Mouse (Mus musculus) kidney, postnatal 0 days (tissue): ENCODE measurements around the gene Pctp. TPM values are rescaled to one million over a fixed set of nuclear protein-coding genes. Genes with fewer than 3 reads are reported as not detected.

Source experiments
- ATAC-seq: fragments of 200-750 bp; cut with Nextera tagmentation; replicated peaks from 2 replicates; pipeline ENCODE4 v1.8.0; 2017; ENCODE audit warnings: low read depth, moderate number of reproducible peaks, moderate TSS enrichment, moderate library complexity; ENCODE audit not compliant: low FRiP score
- DNase-seq: peaks from one replicate; pipeline ENCODE4 v3.0.0-alpha.2; 2016; ENCODE audit warnings: low spot score
- H3K27ac ChIP-seq: fragments of 300-500 bp; sonication (generic); 2 replicates; pipeline ENCODE4 v1.5.1; 2014; ENCODE audit warnings: mild to moderate bottlenecking
- H3K27me3 ChIP-seq: fragments of 300-500 bp; sonication (generic); 2 replicates; pipeline ENCODE4 v1.6.1; 2014; ENCODE audit warnings: low read length, mixed read lengths; ENCODE audit not compliant: insufficient read depth
- H3K36me3 ChIP-seq: fragments of 300-500 bp; sonication (generic); 2 replicates; pipeline ENCODE4 v1.6.1; 2014; ENCODE audit warnings: low read length, mixed read lengths; ENCODE audit not compliant: insufficient read depth
- H3K4me1 ChIP-seq: fragments of 300-500 bp; sonication (generic); replicated peaks from 2 replicates; pipeline ENCODE4 v1.6.1; 2014; ENCODE audit warnings: antibody characterized with exemption, low read length, mixed read lengths; ENCODE audit not compliant: insufficient read depth
- H3K4me2 ChIP-seq: fragments of 300-500 bp; sonication (generic); 2 replicates; pipeline ENCODE4 v1.6.1; 2014; ENCODE audit warnings: mild to moderate bottlenecking, low read length, moderate library complexity, mixed read lengths
- H3K4me3 ChIP-seq: fragments of 300-500 bp; sonication (generic); replicated peaks from 2 replicates; pipeline ENCODE4 v1.5.1; 2014; ENCODE audit warnings: low read depth, low read length
- H3K9ac ChIP-seq: fragments of 300-500 bp; sonication (generic); 2 replicates; pipeline ENCODE4 v1.6.1; 2014; ENCODE audit warnings: low read depth, low read length
- H3K9me3 ChIP-seq: fragments of 300-500 bp; sonication (generic); replicated peaks from 2 replicates; pipeline ENCODE4 v1.6.1; 2016; ENCODE audit warnings: low read length, inconsistent platforms, mixed read lengths
- CTCF ChIP-seq: IDR thresholded peaks from 2 replicates; pipeline ENCODE4 v1.5.1; 2016; ENCODE audit warnings: antibody characterized with exemption, low read depth, mild to moderate bottlenecking, moderate library complexity
- WGBS: fragments of 180-500 bp; shearing (Covaris S2); extraction: QIAGEN DNeasy Blood & Tissue Kit; methylation state at CpG from one replicate; pipeline ENCODE4 v1.1.7; 2014; 5-methylcytosine and 5-hydroxymethylcytosine counted together
- polyA plus RNA-seq: library from polyadenylated mRNA; unstranded; fragments of >200 nt; fragmentation: Nextera tagmentation; extraction: Ambion mirVana; gene quantifications from 2 replicates; pipeline ENCODE4 v1.2.1, GENCODE M21; 2015

Pctp gene
- polyA plus RNA-seq, 1 experiment from 2014 or later, result 11.7 TPM

- Histone ChIP-seq H3K4me2 (peak overlapping the region; percentile 65), H3K27me3 (no peaks in the 10 kb centered on the region), H3K9ac (no peak overlapping the region), H3K36me3 (no peaks in the 10 kb centered on the region), H3K4me3 (peak overlapping the region; percentile 34), H3K9me3 (no peaks in the 10 kb centered on the region), H3K4me1 (no peaks in the 10 kb centered on the region), H3K27ac (peak overlapping the region; percentile 73; the same call in 1 of the 2 replicates)
- 75% methylated on average over 10 of the region's 10 CpGs for WGBS
- DNase-seq (no peak), ATAC-seq (no peak)
- TF ChIP-seq CTCF, result no peak
Measured at GRCm38 (mm10) chr11:90001396-90002230, 1.1 kb downstream of the Pctp start.

- no peak overlapping the region for H3K4me2 ChIP-seq
- 87% methylated on average over 4 of the region's 4 CpGs for WGBS
- TF ChIP-seq CTCF, result no peak
- no peaks in the 10 kb centered on the region for H3K9me3 ChIP-seq
- no peak overlapping the region for H3K27ac ChIP-seq
- H3K4me1 ChIP-seq, result no peaks in the 10 kb centered on the region
- H3K9ac ChIP-seq, result no peak overlapping the region
- DNase-seq, result no peak
- H3K27me3 ChIP-seq, result no peaks in the 10 kb centered on the region
- no peaks in the 10 kb centered on the region for H3K36me3 ChIP-seq
- no peak for ATAC-seq
- no peak overlapping the region for H3K4me3 ChIP-seq
Measured at GRCm38 (mm10) chr11:90000666-90001065, 2.0 kb downstream of the Pctp start.

- no peaks in the 10 kb centered on the region for H3K9me3 ChIP-seq
- H3K4me2 ChIP-seq, result no peak overlapping the region
- WGBS, result 91% methylated on average over 18 of the region's 18 CpGs
- DNase-seq, result no peak
- H3K27me3 ChIP-seq, result no peaks in the 10 kb centered on the region
- TF ChIP-seq CTCF, result no peak
- no peak for ATAC-seq
- H3K4me1 ChIP-seq, result no peaks in the 10 kb centered on the region
- H3K9ac ChIP-seq, result no peak overlapping the region
- no peaks in the 10 kb centered on the region for H3K36me3 ChIP-seq
- no peak overlapping the region for H3K4me3 ChIP-seq
- no peak overlapping the region for H3K27ac ChIP-seq
Measured at GRCm38 (mm10) chr11:89998996-89999770, 3.5 kb downstream of the Pctp start.

GRCm38 (mm10) chr11:89996856-89997255 is 5.8 kb downstream of the Pctp start:
- ATAC-seq (peak; percentile 57), DNase-seq (peak; percentile 14)
- Histone ChIP-seq H3K27ac (no peak overlapping the region), H3K4me3 (no peak overlapping the region), H3K9me3 (no peaks in the 10 kb centered on the region), H3K27me3 (no peaks in the 10 kb centered on the region), H3K9ac (no peak overlapping the region), H3K36me3 (no peaks in the 10 kb centered on the region), H3K4me1 (no peaks in the 10 kb centered on the region), H3K4me2 (no peak overlapping the region)
- no peak for TF ChIP-seq CTCF
- 68% methylated on average over 7 of the region's 7 CpGs for WGBS

DNA sequence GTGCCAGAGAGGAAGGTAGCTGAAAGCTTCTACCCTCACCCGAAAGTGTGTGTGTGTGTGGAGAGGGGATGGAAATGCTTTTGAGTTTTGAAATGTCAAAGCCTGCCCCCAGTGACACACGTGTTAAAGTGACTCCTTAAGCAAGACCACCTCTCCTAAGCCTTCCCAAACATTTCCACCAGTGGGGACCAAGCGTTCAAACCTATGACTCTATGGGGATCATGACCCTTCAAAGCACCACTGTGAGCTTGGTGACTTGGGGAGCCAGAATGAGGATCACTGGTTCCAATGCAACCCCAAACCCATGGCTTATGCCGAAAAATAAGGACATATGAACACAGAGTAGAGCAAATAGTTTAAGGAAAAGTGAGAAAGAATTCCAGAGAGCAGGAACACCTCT is 6.3 kb downstream of the Pctp start:
- no peak for ATAC-seq
- H3K9ac ChIP-seq, result no peak overlapping the region
- no peak overlapping the region for H3K4me2 ChIP-seq
- no peaks in the 10 kb centered on the region for H3K9me3 ChIP-seq
- TF ChIP-seq CTCF, result no peak
- 93% methylated on average over 4 of the region's 4 CpGs for WGBS
- no peaks in the 10 kb centered on the region for H3K27me3 ChIP-seq
- H3K4me1 ChIP-seq, result no peaks in the 10 kb centered on the region
- no peak overlapping the region for H3K4me3 ChIP-seq
- no peaks in the 10 kb centered on the region for H3K36me3 ChIP-seq
- no peak for DNase-seq
- H3K27ac ChIP-seq, result no peak overlapping the region

- H3K4me1 ChIP-seq, result no peaks in the 10 kb centered on the region
- 90% methylated on average over 5 of the region's 5 CpGs for WGBS
- H3K9me3 ChIP-seq, result no peaks in the 10 kb centered on the region
- H3K4me3 ChIP-seq, result no peak overlapping the region
- H3K9ac ChIP-seq, result no peak overlapping the region
- H3K4me2 ChIP-seq, result no peak overlapping the region
- no peak for DNase-seq
- no peak overlapping the region for H3K27ac ChIP-seq
- H3K27me3 ChIP-seq, result no peaks in the 10 kb centered on the region
- no peak for TF ChIP-seq CTCF
- no peaks in the 10 kb centered on the region for H3K36me3 ChIP-seq
- no peak for ATAC-seq
Measured at GRCm38 (mm10) chr11:89995596-89995995, 7.1 kb downstream of the Pctp start.
